Mouse (Mus musculus): ENCODE measurements around the gene Akap11. TPM values are rescaled to one million over a fixed set of nuclear protein-coding genes. Genes with fewer than 3 reads are reported as not detected.

Akap11 gene
- polyA plus RNA-seq, 1 experiment from 2014 or later, result 12.2 TPM

GRCm38 (mm10) chr14:78495241-78495640, 41.4 kb downstream of the Akap11 start:
- ATAC-seq (replicated peaks; ENCODE audit: low FRiP score, low read depth) (no peak), DNase-seq (ENCODE audit: low spot score) (no peak)
- H3K9me3 ChIP-seq (replicated peaks; ENCODE audit: low read length), result no peaks in the 10 kb centered on the region
- H3K36me3 ChIP-seq (ENCODE audit: insufficient read depth, low read length), result 0 out of 2 replicates have a peak, but pooled peaks cover 16% of the 10 kb centered on the region
- H3K4me3 ChIP-seq (replicated peaks; ENCODE audit: low read depth, low read length), result no peak overlapping the region
- H3K9ac ChIP-seq (ENCODE audit: low read depth, low read length), result no peak overlapping the region
- no peak for TF ChIP-seq CTCF (IDR thresholded peaks at IDR 0.05; ENCODE audit: low read depth)
- H3K27ac ChIP-seq, result no peak overlapping the region
- no peaks in the 10 kb centered on the region for H3K27me3 ChIP-seq (ENCODE audit: insufficient read depth, low read length)
- no peaks in the 10 kb centered on the region for H3K4me1 ChIP-seq (replicated peaks; ENCODE audit: insufficient read depth, low read length)
- 87% methylated on average over 4 of the region's 4 CpGs for WGBS
- H3K4me2 ChIP-seq (ENCODE audit: low read length), result no peak overlapping the region

DNA sequence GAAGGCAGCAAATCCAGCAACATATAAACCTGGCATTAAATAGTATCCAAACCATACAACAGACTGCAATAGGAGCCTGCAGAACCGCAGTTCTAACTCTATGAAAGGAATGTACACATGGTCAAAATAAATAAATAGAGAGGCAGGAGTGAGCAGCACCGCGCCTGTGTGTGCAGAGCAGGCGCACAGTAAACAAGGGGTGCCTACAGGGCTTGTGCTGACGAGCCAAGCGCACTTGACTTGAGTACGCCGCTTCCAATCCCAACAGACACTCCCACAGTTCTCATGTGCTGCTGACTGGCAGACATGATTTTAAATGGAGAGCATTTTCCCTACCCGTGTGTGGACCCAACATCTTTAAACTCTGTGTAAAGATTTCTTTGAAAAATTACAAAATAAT, 44.0 kb downstream of the Akap11 start:
- no peak overlapping the region for H3K4me2 ChIP-seq (ENCODE audit: low read length)
- TF ChIP-seq CTCF (IDR thresholded peaks at IDR 0.05; ENCODE audit: low read depth), result no peak
- H3K9me3 ChIP-seq (replicated peaks; ENCODE audit: low read length), result no peaks in the 10 kb centered on the region
- no peak for ATAC-seq (replicated peaks; ENCODE audit: low FRiP score, low read depth)
- H3K4me1 ChIP-seq (replicated peaks; ENCODE audit: insufficient read depth, low read length), result no peaks in the 10 kb centered on the region
- DNase-seq (ENCODE audit: low spot score), result no peak
- 76% methylated on average over 9 of the region's 9 CpGs for WGBS
- H3K27ac ChIP-seq, result no peak overlapping the region
- H3K4me3 ChIP-seq (replicated peaks; ENCODE audit: low read depth, low read length), result no peak overlapping the region
- H3K9ac ChIP-seq (ENCODE audit: low read depth, low read length), result no peak overlapping the region
- 0 out of 2 replicates have a peak, but pooled peaks cover 16% of the 10 kb centered on the region for H3K36me3 ChIP-seq (ENCODE audit: insufficient read depth, low read length)
- H3K27me3 ChIP-seq (ENCODE audit: insufficient read depth, low read length), result no peaks in the 10 kb centered on the region

GRCm38 (mm10) chr14:78491432-78491831, 45.2 kb downstream of the Akap11 start:
- no peak for TF ChIP-seq CTCF (IDR thresholded peaks at IDR 0.05; ENCODE audit: low read depth)
- Histone ChIP-seq H3K4me1 (replicated peaks; ENCODE audit: insufficient read depth, low read length) (no peaks in the 10 kb centered on the region), H3K4me3 (replicated peaks; ENCODE audit: low read depth, low read length) (no peak overlapping the region), H3K9me3 (replicated peaks; ENCODE audit: low read length) (no peaks in the 10 kb centered on the region), H3K27me3 (ENCODE audit: insufficient read depth, low read length) (no peaks in the 10 kb centered on the region), H3K9ac (ENCODE audit: low read depth, low read length) (no peak overlapping the region), H3K27ac (no peak overlapping the region), H3K4me2 (ENCODE audit: low read length) (no peak overlapping the region), H3K36me3 (ENCODE audit: insufficient read depth, low read length) (0 out of 2 replicates have a peak, but pooled peaks cover 8% of the 10 kb centered on the region)
- ATAC-seq (replicated peaks; ENCODE audit: low FRiP score, low read depth), result no peak
- no peak for DNase-seq (ENCODE audit: low spot score)

DNA sequence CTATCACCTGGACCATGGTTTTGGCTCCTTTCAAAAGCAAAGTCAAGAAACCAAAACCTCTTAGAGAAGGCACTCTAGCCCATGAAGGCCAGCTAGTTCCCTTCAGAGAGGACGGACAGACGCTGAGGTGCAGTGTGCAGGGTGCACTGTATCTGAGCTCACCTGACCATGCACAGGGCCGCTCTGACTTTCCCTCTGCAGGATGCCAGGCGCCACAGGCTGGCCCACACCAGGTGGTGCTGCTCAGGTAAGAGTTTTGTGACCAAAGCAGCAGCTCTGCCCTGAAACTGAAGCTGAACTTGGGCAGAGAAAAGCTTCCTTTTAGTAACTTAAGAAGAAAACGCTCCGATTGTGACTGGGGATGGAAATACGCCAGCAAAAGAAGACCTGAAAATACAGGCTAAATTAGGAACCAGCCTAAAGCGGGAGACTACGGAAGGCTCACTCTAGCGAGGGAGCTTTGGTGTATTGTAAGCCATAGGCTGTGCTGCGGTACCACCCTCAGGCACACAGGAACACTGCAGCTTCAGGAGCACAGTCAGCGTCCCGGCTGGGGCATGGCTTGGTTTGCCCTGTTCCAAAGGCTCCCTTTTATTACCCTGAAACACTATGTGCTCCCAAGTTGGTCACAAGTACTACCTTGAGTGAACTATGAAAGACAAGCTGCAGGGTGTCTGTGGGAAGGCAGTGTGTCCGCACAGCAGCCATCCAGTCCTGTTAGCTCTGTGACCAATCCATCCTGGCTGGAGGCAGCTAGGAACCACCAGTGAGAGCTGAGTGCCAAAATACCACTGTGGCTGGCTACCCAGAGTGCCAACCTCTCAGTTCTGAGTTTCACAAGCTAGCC, 54.0 kb downstream of the Akap11 start:
- no peaks in the 10 kb centered on the region for H3K9me3 ChIP-seq (replicated peaks; ENCODE audit: low read length)
- ATAC-seq (replicated peaks; ENCODE audit: low FRiP score, low read depth) (peak; percentile 85; the same call in 1 of the 2 replicates), DNase-seq (ENCODE audit: low spot score) (peak; percentile 85)
- peak; percentile 81 for TF ChIP-seq CTCF (IDR thresholded peaks at IDR 0.05; ENCODE audit: low read depth)
- WGBS, result 21% methylated on average over 14 of the region's 14 CpGs
- no peak overlapping the region for H3K4me3 ChIP-seq (replicated peaks; ENCODE audit: low read depth, low read length)
- H3K27ac ChIP-seq, result no peak overlapping the region
- H3K4me1 ChIP-seq (replicated peaks; ENCODE audit: insufficient read depth, low read length), result no peaks in the 10 kb centered on the region
- H3K36me3 ChIP-seq (ENCODE audit: insufficient read depth, low read length), result no peaks in the 10 kb centered on the region
- H3K27me3 ChIP-seq (ENCODE audit: insufficient read depth, low read length), result no peaks in the 10 kb centered on the region
- no peak overlapping the region for H3K9ac ChIP-seq (ENCODE audit: low read depth, low read length)
- H3K4me2 ChIP-seq (ENCODE audit: low read length), result peak overlapping the region; percentile 36

DNA sequence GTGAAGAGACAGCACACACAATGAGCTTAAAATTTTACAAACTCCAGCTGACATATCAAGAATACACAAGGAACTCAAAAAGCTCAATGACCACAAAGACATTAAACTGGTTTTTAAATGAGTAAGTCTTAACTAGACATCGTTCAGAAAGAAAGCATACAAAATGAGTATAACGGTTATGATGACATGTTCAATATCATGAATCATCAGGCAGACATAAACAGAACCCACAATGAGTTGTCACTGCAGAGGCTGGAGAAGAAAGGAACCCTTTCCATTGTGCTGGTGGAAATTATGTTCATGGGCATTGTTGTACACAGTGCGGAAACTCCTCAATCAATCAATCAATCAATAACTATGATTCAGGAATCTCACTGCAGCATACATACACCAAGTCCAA, 62.5 kb downstream of the Akap11 start:
- 82% methylated on average over 3 of the region's 3 CpGs for WGBS
- no peaks in the 10 kb centered on the region for H3K4me1 ChIP-seq (replicated peaks; ENCODE audit: insufficient read depth, low read length)
- no peak overlapping the region for H3K27ac ChIP-seq
- no peaks in the 10 kb centered on the region for H3K9me3 ChIP-seq (replicated peaks; ENCODE audit: low read length)
- no peak for DNase-seq (ENCODE audit: low spot score)
- no peak overlapping the region for H3K4me3 ChIP-seq (replicated peaks; ENCODE audit: low read depth, low read length)
- no peak for TF ChIP-seq CTCF (IDR thresholded peaks at IDR 0.05; ENCODE audit: low read depth)
- no peak overlapping the region for H3K9ac ChIP-seq (ENCODE audit: low read depth, low read length)
- H3K36me3 ChIP-seq (ENCODE audit: insufficient read depth, low read length), result no peaks in the 10 kb centered on the region
- H3K4me2 ChIP-seq (ENCODE audit: low read length), result no peak overlapping the region
- H3K27me3 ChIP-seq (ENCODE audit: insufficient read depth, low read length), result no peaks in the 10 kb centered on the region
- ATAC-seq (replicated peaks; ENCODE audit: low FRiP score, low read depth), result no peak

GRCm38 (mm10) chr14:78470714-78471113, 65.9 kb downstream of the Akap11 start:
- H3K4me3 ChIP-seq (replicated peaks; ENCODE audit: low read depth, low read length), result no peak overlapping the region
- no peak for DNase-seq (ENCODE audit: low spot score)
- H3K27ac ChIP-seq, result no peak overlapping the region
- 95% methylated on average over 4 of the region's 4 CpGs for WGBS
- H3K27me3 ChIP-seq (ENCODE audit: insufficient read depth, low read length), result no peaks in the 10 kb centered on the region
- no peak for ATAC-seq (replicated peaks; ENCODE audit: low FRiP score, low read depth)
- H3K4me2 ChIP-seq (ENCODE audit: low read length), result no peak overlapping the region
- H3K9me3 ChIP-seq (replicated peaks; ENCODE audit: low read length), result no peaks in the 10 kb centered on the region
- H3K4me1 ChIP-seq (replicated peaks; ENCODE audit: insufficient read depth, low read length), result no peaks in the 10 kb centered on the region
- no peaks in the 10 kb centered on the region for H3K36me3 ChIP-seq (ENCODE audit: insufficient read depth, low read length)
- TF ChIP-seq CTCF (IDR thresholded peaks at IDR 0.05; ENCODE audit: low read depth), result no peak
- no peak overlapping the region for H3K9ac ChIP-seq (ENCODE audit: low read depth, low read length)

All from kidney, postnatal 0 days (tissue).